Mouse (Mus musculus) heart, postnatal 36 days (tissue): ENCODE results near the gene Trp53tg5. TPM values are rescaled to one million over a fixed set of nuclear protein-coding genes. Genes with fewer than 3 reads are reported as not detected.

Source experiments
- total RNA-seq, 2 experiments: library from RNA; stranded (reverse); gene quantifications; 2 replicates each; pipeline ENCODE4 v1.2.3; 2021

Gene Trp53tg5
- total RNA-seq, 2 experiments from 2014 or later: not detected

Other genes with a start within 250 kb of the Trp53tg5 start
- not detected for gene Svs2, start 235.3 kb downstream of the Trp53tg5 start, total RNA-seq
- not detected for gene Svs3b, start 217.1 kb downstream of the Trp53tg5 start, total RNA-seq
- not detected for gene Svs4, start 195.3 kb downstream of the Trp53tg5 start, total RNA-seq
- not detected for gene Svs3a, start 184.5 kb downstream of the Trp53tg5 start, total RNA-seq
- gene Svs6, start 157.0 kb downstream of the Trp53tg5 start, total RNA-seq: not detected
- gene Svs5, start 141.0 kb downstream of the Trp53tg5 start, total RNA-seq: not detected
- 10 to 100 TPM in 1 of 2 experiments, 1 to 10 TPM in 1; 8.0 to 11.0 TPM for gene Slpi, start 84.6 kb downstream of the Trp53tg5 start, total RNA-seq
- not detected for gene Rbpjl, start 70.6 kb downstream of the Trp53tg5 start, total RNA-seq
- gene Matn4, start 68.6 kb downstream of the Trp53tg5 start, total RNA-seq: under 1 TPM; 0.51 to 0.75 TPM
- gene Sdc4, start 29.8 kb downstream of the Trp53tg5 start, total RNA-seq: 10 to 100 TPM; 20.6 to 20.7 TPM
- 10 to 100 TPM; 23.0 to 24.6 TPM for gene Sys1, start 16.8 kb downstream of the Trp53tg5 start, total RNA-seq
- 1 to 10 TPM; 7.6 to 7.7 TPM for gene Gm20458, start 12.8 kb downstream of the Trp53tg5 start, total RNA-seq
- gene Dbndd2, start 12.4 kb upstream of the Trp53tg5 start, total RNA-seq: 10 to 100 TPM; 14.3 to 15.8 TPM
- gene Pigt, start 23.8 kb upstream of the Trp53tg5 start, total RNA-seq: 10 to 100 TPM; 34.2 to 35.6 TPM
- 1 to 10 TPM; 1.0 to 1.2 TPM for gene Wfdc2, start 88.7 kb upstream of the Trp53tg5 start, total RNA-seq
- not detected for gene Spint3, start 99.7 kb upstream of the Trp53tg5 start, total RNA-seq
- under 1 TPM in 1 of 2 experiments, not detected in 1; 0.53 TPM for gene Wfdc6a, start 111.7 kb upstream of the Trp53tg5 start, total RNA-seq
- not detected for gene Eppin, start 119.9 kb upstream of the Trp53tg5 start, total RNA-seq
- not detected for gene Wfdc6b, start 139.8 kb upstream of the Trp53tg5 start, total RNA-seq
- gene Wfdc8, start 139.9 kb upstream of the Trp53tg5 start, total RNA-seq: not detected
- not detected for gene Wfdc16, start 165.1 kb upstream of the Trp53tg5 start, total RNA-seq
- gene Wfdc10, start 182.3 kb upstream of the Trp53tg5 start, total RNA-seq: not detected
- gene Wfdc9, start 182.9 kb upstream of the Trp53tg5 start, total RNA-seq: not detected
- not detected for gene Wfdc11, start 200.4 kb upstream of the Trp53tg5 start, total RNA-seq
- not detected for gene Wfdc13, start 211.4 kb upstream of the Trp53tg5 start, total RNA-seq
- gene Spint4, start 224.8 kb upstream of the Trp53tg5 start, total RNA-seq: not detected
- not detected for gene Spint5, start 241.6 kb upstream of the Trp53tg5 start, total RNA-seq